Mouse (Mus musculus) E14TG2a.4 (cell line): Measurements from ENCODE around the gene Itfg2.

Experiments used
- CTCF ChIP-seq: conservative IDR thresholded peaks from 2 replicates; pipeline ENCODE4 v1.5.1; 2014; ENCODE audit warnings: low read length
- NANOG ChIP-seq: IDR thresholded peaks from 2 replicates; pipeline ENCODE4 v1.6.1; 2014; ENCODE audit warnings: borderline replicate concordance, low read length, mixed read lengths

DNA sequence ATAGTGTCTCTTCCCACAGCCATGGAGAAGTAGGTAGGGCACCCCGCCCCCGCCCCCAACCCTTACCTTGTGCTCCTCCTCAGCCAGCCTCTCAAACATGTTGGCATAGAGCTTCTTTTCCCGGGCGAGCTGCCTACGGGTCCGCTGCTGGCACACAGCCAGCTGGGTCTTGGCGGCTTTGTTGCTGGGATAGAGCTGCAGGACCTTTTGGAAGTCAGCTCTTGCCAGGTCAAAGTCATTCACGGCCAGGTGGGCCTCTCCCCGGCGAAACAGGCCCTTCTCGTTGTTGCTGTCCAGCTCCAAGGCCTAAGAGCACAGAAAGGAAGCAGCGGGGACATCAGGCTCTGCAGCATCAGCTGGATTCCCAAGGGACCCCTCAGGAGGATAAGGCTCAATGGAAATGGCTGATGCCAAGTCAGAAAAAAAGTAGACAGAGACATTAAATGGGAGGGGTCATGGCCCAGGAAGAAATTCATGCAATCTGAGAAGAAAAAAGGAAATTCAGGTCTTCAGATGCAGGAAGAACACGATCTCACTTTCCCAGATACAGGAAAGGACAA is 7.7 kb upstream of the Itfg2 start:
- TF ChIP-seq CTCF (no peak), NANOG (no peak)
